Mouse (Mus musculus) embryo, embryonic 11 days (tissue): Measurements from ENCODE around the gene Faim.

ENCODE experiments used
- DNase-seq: peaks from one replicate; pipeline ENCODE4 v3.0.0-alpha.2; 2015

Faim gene

GRCm38 (mm10) chr9:98976081-98976480, 10.1 kb upstream of the Faim start:
- DNase-seq, result no peak

- no peak for DNase-seq
Measured at GRCm38 (mm10) chr9:98976520-98976919, 9.7 kb upstream of the Faim start.

- DNase-seq, result peak; percentile 92
Measured at GRCm38 (mm10) chr9:98979431-98980416, 6.4 kb upstream of the Faim start.

GRCm38 (mm10) chr9:98986476-98987096, 413 bp downstream of the Faim start:
- DNase-seq, result no peak

- DNase-seq, result no peak
Measured at GRCm38 (mm10) chr9:98987131-98987530, 958 bp downstream of the Faim start.

GRCm38 (mm10) chr9:98994103-98994502, 7.9 kb downstream of the Faim start:
- no peak for DNase-seq

GRCm38 (mm10) chr9:98999881-99000339, 13.7 kb downstream of the Faim start:
- no peak for DNase-seq

GRCm38 (mm10) chr9:99001326-99001725, 15.2 kb downstream of the Faim start:
- DNase-seq, result no peak

- DNase-seq, result no peak
Measured at GRCm38 (mm10) chr9:99009069-99009897, 23.1 kb downstream of the Faim start.

- DNase-seq, result no peak
Measured at GRCm38 (mm10) chr9:99009898-99010199, 23.7 kb downstream of the Faim start.

GRCm38 (mm10) chr9:99016301-99016700, 30.1 kb downstream of the Faim start:
- no peak for DNase-seq

GRCm38 (mm10) chr9:99016759-99017158, 30.6 kb downstream of the Faim start:
- no peak for DNase-seq

- DNase-seq, result no peak
Measured at GRCm38 (mm10) chr9:99017679-99018078, 31.5 kb downstream of the Faim start.

- no peak for DNase-seq
Measured at GRCm38 (mm10) chr9:99021166-99021565, 35.0 kb downstream of the Faim start.

- DNase-seq, result no peak
Measured at GRCm38 (mm10) chr9:99021751-99022150, 35.6 kb downstream of the Faim start.

- DNase-seq, result no peak
Measured at GRCm38 (mm10) chr9:99032031-99032430, 45.9 kb downstream of the Faim start.

GRCm38 (mm10) chr9:99034111-99034510, 47.9 kb downstream of the Faim start:
- no peak for DNase-seq

GRCm38 (mm10) chr9:99035575-99035974, 49.4 kb downstream of the Faim start, which contains the start of gene Gm1123:
Gene Gm1123 (minus strand): TSS chr9:99035715.
- no peak for DNase-seq

- no peak for DNase-seq
Measured at GRCm38 (mm10) chr9:99041994-99042393, 55.8 kb downstream of the Faim start.

- DNase-seq, result no peak
Measured at GRCm38 (mm10) chr9:99042641-99043040, 56.5 kb downstream of the Faim start.

- no peak for DNase-seq
Measured at GRCm38 (mm10) chr9:99044761-99045160, 58.6 kb downstream of the Faim start.

GRCm38 (mm10) chr9:99048724-99049250, 62.6 kb downstream of the Faim start:
- no peak for DNase-seq

- DNase-seq, result no peak
Measured at GRCm38 (mm10) chr9:99049760-99050159, 63.6 kb downstream of the Faim start.
